Mouse (Mus musculus) left cerebral cortex, postnatal 14 days (tissue): Measurements from ENCODE around the gene Kirrel. TPM values are rescaled to one million over a fixed set of nuclear protein-coding genes. Genes with fewer than 3 reads are reported as not detected.
A peak's percentile ranks its signal among the peaks of the same experiment; 100 is the strongest.
"Not testable (repeated sequence)": the region's sequence is repeated elsewhere in the genome, so short reads cannot be mapped to it uniquely, and the experiment has no call there.

Experiments used
- DNase-seq, 2 experiments: peaks; one replicate each; pipeline ENCODE4 v3.0.0; 2021 to 2022; ENCODE audit warnings: low spot score in 2 of 2, mixed read lengths in 1 of 2
- intact Hi-C: fragments of 180-260 bp; cut with DNase I; formaldehyde crosslinking; loops from one replicate; pipeline ENCODE4 v1.15.1; 2025
- total RNA-seq, 2 experiments: library from RNA; stranded (reverse); gene quantifications; 2 replicates each; pipeline ENCODE4 v1.2.3; 2021

Gene Kirrel
- total RNA-seq, 2 experiments from 2014 or later: 4.2 to 5.2 TPM

DNA sequence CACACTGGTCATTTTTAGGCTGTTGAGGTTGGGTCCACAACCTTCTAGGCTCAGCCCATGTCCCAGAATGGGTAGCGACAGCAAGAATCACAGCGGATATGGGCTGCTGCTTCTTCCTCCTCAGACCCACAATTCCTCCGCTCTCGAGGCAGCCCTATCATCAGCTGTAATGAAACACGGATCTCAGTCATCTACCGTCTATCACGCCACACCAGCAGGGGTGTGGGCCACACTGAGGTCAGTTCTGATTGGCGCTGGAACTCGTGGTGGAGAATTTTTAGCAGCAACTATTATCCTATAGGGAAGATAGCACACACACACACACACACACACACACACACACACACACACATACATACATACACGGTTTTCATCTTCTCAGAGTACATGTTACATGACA is 25.1 kb downstream of the Kirrel start:
- intact Hi-C loops: no loop called here
- no peak for DNase-seq

DNA sequence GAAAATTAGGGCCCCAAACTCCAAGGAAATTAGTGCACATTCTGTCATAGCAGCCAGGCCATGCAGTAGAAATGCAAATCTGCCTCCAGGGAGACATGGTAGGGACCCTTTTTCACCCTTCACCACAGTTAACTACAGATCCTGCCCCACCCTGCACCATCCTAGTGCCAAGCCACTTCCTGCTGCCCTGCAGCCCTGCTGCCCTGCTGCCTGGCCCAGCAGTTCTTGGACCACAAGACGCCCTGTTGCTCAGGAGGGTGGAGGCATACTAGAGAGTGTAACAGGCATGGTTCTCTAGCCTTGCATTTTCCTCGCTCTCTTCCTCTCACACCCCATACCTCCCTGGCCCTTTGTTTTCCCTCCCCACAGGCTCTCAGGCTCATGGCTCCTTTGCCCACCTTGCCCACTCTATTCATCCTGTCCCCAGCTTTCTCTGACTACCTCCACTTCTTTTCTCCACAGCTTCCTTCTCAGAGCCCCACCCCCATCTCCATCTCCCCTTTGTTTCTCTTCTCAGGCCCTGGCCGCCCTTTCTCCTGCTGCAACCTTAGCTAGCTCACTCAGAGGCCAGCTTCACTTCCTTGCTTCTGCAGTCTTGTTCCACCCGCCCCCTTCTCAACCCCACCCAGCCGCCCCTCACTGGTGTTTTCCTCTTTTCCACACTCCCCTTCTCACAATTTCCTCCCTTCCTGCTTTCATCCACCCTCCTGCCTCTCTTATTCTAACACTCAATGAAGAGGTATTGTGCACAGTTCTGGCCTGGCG is 29.9 kb downstream of the Kirrel start:
- DNase-seq: no peak
- intact Hi-C loops: no loop called here

DNA sequence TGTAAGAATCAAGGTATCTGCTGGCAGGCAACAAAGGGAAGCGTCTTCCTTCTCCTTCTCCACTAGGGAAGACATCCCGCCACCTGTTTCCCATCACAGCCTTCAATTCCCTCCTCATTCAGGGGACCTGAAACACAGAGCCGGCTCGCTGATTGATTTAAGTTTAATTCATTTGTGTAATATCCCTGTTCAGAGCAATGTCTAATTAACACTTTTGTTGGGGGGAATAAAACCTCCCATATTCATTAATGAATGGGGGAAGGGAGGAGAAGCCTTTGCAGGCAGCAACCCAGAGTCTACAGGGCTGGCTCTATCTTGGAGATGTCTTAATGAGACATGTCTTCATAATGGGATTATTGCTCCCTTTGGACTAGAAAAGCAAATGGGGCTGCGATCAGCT is 34.3 kb downstream of the Kirrel start:
- DNase-seq: no peak
- intact Hi-C loops: no loop called here

DNA sequence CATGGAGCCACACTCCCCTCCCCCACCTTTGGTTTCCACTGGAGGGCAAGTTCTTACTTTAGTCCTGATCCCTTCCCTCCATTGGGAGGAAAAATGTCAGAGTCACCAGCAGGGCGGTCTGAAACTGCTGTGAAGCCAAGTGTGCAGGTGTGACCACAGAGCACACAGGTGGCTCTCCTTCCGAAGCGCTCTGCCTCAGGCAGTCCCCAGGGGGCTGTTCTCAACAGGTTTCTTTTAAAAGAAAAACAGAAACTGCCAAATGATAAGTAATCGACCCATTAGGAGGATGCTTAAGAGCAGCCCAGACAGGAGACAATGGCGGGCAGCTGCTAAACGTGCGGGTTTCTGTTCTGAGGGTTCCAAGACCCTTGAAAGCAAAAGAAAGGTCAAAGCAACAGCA is 37.8 kb downstream of the Kirrel start:
- intact Hi-C loops: no loop called here
- DNase-seq: no peak

DNA sequence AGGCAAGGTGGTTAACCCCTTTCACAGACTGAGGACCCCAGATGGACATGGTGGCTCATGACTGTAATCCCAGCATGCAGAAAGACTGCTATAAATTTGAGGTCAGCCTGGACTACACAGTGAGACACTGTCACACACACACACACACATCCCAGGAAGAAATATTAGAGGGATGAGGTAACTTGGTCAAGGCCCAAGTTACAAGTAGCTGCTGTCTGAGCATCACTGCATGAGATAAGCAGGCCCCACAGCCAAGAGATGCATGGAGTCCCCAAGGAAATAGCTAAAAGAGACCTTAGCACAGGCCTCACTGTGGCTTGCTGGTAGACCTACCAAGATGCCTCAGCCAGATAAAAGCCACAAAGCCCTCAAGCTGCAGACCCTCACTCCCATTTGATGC is 39.6 kb downstream of the Kirrel start:
- intact Hi-C loops: no loop called here
- no peak for DNase-seq

DNA sequence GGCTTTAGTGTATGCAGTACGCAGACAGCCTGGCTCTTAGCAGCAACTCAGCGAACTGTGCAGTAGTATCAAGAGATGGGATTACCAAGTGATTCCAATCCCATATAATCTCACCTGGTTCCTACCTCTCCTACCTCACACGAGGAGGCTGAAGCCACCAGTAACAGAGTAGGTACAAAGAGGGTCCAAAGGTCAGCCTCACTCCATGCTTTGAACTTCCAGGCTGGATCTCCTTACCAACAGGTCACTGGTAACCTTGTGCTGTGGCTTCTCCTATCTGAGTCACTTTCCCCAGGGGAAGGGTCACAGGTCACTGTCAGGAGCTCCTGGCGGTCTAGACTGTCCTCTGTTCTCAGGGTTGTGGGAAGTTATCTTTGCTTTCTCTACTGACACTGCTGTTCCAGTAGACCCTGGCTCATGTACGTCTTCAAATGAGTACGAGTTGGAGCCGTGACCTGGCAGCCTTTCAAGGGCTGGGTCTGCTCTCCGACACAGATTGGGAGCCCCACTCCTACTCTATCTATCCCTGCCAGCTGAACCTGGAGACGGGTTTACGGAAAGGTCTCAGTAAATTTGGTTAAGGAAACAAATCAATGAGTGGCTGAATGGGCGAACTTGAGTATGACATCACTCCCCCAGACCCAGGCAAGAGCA is 42.7 kb downstream of the Kirrel start:
- intact Hi-C loops: no loop called here
- no peak for DNase-seq

DNA sequence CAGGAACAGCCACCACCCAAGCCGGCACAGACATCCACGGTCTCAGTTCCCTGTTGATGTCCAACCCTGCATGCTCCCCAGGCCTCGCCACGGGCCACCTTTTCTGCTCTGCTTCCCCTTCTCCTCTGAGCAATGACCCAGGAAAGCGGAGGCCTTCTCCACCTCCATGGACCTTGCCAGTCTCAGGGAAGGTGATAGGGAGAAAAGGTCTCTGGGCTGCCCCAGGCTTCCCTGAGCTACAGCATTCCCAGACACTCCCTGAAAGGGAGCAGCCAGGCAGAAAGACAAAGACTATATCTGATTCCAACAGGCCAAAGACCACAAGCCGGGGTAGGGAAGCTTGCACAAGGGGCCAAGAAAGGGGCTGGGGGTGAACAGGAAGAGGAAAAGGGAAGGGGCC is 43.6 kb downstream of the Kirrel start:
- DNase-seq: no peak
- intact Hi-C loops: no loop called here

DNA sequence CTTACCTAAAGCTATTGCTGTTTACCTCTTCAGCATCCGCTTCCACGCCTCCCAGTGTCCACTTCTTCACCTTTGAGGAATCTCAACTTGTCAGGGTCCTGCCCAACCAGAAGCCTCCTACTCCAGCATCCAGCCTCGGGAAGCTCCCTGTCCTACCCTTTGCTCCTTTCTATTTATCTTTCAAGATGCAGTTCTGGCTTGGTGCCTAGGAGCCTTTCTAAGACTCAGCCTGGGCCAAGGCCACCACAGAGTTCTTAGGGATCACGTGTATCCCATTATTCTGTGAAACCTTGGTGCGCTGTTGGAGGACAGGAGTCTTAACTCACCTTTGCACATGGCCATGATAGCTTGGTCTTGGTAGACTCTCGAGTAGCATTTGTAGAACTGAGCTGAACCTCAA is 50.8 kb downstream of the Kirrel start:
- intact Hi-C loops: no loop called here
- DNase-seq: no peak

DNA sequence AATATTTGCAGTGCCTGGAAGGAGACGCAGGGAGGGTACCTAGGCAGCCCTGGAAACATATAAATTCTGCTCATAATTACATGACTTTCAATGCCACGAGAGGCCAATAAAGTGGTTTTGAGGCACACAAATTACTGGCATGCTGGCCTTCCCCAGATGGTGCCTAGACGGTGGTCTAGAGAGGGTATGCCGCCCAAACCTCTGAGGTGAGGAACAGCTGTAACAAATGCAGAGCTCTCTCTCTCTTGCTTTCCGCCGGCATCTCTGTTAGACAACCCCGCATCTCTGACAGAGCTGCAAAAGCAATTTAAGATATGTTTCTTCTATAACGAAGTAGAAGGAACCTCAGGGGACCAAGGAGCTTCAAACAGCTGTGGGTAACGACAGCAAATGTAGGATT is 56.3 kb downstream of the Kirrel start:
- intact Hi-C loops: no loop called here

DNA sequence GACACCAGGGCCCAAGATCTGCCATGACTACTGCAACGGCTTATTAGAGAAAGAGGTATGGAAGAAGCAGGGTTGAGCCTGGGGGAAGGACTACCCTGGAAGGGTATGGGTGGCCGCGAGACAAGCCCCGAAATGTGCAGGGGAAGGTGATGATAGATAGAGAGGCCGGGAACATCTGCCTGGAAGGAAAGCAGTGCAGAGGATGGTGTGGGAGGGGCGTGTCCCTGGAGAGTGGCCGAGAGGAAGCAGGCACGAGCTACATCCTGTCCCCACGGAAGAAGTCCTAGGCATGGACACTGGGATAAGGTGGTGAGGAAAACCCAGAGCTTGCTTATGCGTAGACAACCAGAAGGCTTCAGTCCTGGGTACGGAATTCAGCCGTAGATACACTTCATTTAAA is 56.9 kb downstream of the Kirrel start:
- intact Hi-C loops: no loop called here
- DNase-seq: no peak

More for the DNA sequence above, 56.3 kb downstream of the Kirrel start:
- no peak for DNase-seq

DNA sequence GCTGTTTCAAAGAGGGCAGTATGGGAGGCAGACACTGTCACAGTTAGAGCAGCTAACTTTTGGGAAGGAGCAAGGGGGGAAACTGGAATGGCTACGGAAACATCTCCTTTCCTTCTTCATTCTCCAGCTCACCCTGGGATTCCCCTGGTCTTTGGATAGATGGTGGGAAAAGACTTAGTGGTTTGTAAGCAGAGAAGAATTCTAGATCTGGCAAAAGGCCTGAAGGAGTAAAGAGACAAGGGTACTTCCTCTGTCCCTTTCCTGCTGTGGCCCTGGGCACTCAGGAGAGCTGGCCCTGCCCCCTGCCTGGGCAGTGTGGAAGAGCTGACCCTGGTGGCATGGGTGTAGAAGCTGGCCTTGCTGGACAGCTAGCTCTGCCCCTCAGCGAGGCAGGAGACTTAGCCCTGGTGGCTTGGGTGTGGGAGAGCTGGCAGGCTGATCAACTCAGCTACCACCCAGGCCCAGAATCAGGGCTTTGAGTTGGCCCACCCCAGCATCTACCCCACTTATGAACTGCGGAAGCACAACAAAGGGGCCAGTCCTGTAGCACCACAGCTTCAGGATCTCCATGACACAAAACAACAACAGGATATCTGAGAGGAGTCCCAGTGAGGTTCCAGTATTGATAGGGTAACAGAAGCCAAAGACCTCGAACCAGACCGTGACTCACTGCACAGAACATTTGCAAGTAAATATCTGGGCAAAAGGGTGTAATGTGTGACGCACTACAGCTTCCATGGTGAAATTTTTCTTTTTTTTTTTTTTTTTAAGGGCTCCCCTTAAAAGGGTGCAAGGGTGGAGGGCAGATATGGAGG is 58.6 kb downstream of the Kirrel start:
- intact Hi-C loops: no loop called here
- DNase-seq: no peak

DNA sequence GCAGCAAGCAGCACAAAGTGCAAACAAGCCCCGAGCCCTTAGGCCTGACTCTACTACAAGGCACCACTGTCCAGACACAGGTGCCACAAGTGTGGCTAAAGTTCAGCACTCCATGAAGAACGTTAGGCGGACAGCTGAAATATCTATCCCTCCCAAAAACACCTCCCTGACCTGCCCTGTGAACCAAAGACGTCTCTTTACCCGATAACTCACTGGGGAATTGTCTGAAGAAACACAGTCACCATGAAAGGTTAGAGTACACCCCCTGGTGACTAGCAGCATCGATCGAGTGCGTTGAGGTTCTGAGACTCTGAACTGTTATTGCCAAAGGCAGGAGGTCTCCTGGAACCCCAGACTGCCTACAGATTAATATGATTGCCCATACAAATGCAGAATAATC is 59.3 kb downstream of the Kirrel start:
- intact Hi-C loops: no loop called here
- no peak for DNase-seq

DNA sequence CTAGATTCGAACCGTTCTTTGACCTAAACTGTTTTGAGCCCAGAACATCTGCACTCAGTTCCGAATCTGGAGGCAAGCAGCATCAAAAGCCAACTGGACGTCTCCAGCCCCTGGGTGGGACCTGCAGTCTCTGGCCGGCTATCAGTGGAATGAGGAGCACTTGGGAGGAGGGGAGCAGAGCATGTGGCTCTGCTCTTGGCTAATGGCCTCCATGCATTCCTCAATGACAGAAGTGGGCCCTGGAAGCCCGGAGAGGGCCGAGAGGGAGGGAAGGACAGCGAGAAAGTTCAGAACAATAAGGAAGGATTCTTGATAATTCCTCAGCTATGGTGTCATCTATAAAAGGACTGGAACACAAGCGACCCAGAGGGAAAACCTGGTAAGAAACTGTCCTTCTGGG is 59.7 kb downstream of the Kirrel start:
- intact Hi-C loops: no loop called here
- no peak for DNase-seq

DNA sequence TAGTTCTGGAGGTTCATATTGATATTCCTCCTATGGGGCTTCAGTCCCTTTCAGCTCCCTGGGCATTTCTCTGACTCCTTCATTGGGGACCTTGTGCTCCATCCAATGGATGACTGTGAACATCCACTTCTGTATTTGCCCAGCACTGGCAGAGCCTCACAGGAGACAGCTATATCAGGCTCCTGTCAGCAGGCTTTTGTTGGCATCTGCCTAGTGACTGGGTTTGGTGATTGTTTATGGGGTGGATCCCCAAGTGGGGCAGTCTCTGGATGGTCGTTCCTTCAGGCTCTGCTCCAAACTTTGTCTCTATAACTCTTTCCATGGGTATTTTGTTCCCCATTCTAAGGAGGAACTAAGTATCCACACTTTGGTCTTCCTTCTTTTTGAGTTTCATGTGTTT is 60.7 kb downstream of the Kirrel start:
- DNase-seq, intact Hi-C loops: not testable (repeated sequence)

DNA sequence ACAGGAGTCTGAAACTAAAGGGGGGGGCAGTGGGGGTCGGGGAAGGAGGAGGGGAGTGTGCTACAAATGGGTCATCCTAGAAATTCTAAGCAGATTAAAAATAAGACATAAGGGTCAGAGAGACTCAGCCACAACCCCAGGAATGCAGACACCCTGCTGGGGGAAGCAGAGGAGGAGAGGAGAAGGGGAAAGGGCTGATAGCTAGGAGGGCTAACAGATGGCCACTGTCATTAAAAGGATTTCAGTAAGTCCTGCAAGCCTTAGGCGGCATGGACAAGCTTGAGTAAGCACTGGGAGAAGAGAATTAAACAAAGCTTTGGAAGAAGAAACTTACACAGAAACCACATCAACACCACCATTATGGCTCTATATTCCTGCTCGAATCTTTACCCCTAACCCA is 62.3 kb downstream of the Kirrel start:
- no peak for DNase-seq
- intact Hi-C loops: no loop called here

DNA sequence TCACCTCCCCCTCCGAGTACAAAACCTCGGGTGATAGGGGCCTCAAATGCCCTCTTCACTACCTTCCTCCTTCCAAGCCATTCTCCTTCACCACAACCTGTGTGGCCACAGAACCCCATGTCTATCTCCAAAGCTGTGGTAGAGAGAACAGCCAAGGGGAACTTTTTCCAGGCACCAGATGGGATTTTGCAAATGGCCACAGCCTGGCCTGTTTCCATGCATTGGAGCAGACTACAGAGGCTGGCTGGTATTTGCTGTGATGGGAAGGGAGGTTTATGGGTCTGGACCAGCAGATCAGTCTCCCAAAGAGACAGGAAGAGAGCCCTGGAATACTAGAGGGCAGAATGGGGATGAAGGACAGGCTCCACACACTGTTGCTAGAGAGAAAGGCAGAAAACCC is 69.7 kb downstream of the Kirrel start:
- no peak for DNase-seq
- intact Hi-C loops: no loop called here

DNA sequence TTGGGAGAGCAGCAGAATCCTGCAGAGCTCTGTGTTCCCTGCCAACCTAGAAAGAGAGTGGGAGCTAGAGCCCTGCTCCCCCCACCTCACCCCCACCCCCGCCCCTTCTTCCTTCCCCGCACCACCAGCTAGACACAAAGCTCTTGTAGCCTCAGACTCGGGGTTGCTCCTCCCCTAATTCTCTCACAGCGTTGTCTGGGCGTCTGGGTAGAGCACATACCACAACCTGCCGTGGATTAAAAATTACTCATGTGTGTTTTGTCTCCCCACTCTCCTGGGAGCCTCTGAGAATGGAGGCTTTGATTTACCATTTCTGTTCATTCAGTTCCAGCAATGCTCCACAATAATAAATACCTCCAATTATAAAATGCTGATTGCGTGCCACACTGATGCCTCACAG is 72.2 kb downstream of the Kirrel start:
- intact Hi-C loops: no loop called here
- DNase-seq: no peak

DNA sequence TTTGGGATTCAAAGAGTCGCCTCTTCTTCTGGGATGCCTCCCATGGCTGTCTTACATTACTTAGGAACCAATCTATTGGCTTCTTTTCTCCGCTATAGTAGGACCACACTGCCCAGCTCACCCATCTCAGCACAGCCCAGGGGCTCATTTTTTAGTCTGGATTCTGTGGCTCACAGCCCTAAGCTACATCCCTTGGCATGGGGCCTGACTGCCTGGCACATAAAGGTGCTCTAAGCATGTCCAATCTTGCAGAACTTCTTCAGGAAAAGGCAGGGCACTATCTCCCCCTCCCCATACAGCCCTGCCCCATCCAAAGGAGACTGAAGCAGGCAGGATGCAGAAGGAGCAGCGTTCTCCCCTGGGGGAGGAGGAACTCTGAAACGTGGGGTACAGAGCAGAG is 73.6 kb downstream of the Kirrel start:
- intact Hi-C loops: no loop called here
- DNase-seq: no peak

DNA sequence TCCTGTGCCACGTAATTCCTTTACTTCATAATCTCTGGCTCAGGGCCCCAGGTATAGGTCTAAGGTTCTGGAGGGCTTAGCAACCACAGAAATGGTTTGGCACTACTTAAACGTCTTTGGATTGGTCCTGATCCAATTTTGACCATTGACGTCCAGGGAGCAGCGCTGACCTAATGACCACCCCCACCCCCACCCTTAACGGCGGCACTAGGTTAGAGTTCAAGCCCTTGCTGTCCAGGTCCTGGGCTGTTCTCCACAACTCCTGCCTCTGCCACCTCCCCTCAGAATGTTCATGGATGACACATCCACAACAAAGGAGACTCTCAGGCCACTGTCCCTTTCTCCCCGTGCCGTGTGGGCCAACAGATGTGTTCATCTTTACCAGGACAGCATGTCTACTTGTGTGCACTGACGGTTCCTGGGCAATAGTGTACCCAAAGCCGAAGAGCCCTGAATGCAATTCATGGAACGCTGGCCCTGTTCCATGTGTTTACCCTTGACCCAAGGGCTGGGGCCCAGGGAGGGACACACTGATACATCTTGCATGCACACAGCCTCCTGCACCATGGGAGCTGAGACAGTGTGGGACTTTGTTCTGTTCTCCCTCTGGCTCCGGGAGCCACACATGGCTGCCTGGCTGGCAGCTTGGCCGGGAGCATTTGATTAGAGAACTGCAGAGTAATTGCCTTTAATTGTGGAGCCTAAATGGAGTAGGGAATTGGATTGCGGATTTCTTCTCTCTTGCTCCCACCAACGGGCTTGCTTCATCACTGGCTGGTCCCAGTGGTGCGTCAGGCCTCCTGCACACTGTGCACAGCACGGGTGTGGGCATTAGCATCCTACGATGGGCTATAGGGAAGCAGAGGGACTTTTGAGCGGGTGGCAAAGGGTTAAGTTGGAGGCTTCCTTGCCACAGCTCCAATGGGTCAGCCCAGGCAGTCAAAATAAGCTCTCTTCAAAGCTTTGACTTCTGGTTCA is 76.3 kb downstream of the Kirrel start:
- peak; percentile 23 to 49 for DNase-seq
- intact Hi-C loops: no loop called here
